Mouse (Mus musculus) lung, postnatal 10 days (tissue): ENCODE results near the gene Ripor2.

Experiments used
- DNase-seq: peaks from one replicate; pipeline ENCODE4 v3.0.0; 2021

Ripor2 gene

DNA sequence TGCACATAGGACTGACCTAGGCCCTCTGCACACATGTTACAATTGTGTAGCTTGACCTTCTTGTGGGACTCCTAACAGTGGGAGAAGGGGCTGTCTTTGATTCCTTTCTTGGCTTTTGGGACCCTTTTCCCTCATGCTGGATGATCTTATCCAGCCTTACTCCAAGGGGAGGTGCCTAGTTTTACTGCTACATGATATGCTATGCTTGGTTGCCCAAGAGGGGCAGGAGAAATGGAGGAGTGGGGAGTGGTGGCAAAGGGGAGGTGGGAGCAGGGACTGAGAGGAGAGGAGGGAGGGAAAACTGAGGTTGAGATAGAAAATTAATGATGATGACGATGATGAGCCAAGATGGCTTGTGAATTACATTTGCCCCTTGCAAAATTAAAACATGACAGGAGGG lies 37.7 kb downstream of the Ripor2 start:
- DNase-seq, result no peak

DNA sequence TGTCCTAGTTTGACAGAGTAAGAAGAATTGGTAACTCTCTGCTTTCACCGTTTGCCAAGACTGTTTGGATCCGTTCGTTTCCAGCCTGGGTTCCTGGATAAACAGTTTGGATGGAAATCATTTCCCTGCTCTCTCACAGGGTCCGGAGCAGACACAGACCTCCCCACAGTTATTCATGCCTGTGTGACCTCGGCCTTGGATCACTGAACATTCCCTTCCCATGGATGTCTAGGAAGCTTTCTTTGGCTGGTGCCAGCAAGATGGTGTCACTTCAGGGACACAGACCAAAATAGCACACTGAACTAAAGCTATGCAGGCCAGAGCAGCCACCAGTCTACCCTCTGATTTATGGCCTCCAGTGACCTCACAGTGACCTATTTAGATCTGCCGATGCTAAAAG lies 38.5 kb downstream of the Ripor2 start:
- DNase-seq, result peak; percentile 77

DNA sequence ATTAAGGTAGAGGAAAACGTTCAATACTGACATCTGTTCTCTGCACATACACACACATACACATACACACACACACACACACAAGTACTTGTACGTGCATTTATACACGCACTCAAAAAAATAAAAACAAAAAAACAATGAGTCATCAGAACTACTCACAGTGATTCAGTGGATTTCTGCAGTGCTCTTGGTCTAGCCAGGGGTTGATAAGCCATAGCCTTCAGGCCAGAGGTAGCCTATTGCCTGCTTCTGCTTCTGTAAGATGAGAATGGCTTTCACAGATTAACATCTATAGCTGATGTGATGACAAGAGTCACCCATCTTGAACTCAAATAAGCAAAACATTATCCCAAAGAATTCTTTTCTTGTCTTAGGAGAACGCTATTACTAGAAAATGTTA lies 41.6 kb downstream of the Ripor2 start:
- no peak for DNase-seq

DNA sequence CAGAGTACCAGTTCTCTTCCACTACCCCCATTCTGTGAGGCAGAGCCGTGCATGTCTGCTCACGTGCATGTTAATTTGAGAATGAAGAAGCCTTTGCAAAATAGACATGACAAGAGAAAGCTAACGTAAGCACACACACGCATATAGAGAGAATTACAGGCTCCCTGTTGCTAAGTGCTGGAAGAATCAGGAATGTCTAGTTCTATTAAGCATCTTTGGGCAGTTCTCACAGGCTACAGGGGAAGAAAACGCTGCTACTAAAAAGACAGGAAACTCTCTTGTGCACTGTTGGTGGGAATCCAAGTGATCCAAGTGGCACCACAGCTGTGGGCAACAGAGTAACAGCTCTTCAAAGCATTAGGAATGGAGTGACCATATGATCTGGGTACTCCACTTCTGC lies 43.1 kb downstream of the Ripor2 start:
- no peak for DNase-seq

GRCm38 (mm10) chr13:24626698-24627436 lies 44.9 kb downstream of the Ripor2 start:
- peak; percentile 62 for DNase-seq

- DNase-seq, result no peak
These were observed 46.2 kb downstream of the Ripor2 start for GRCm38 (mm10) chr13:24628192-24628591.

- no peak for DNase-seq
These were observed 47.2 kb downstream of the Ripor2 start for GRCm38 (mm10) chr13:24629073-24629621.

DNA sequence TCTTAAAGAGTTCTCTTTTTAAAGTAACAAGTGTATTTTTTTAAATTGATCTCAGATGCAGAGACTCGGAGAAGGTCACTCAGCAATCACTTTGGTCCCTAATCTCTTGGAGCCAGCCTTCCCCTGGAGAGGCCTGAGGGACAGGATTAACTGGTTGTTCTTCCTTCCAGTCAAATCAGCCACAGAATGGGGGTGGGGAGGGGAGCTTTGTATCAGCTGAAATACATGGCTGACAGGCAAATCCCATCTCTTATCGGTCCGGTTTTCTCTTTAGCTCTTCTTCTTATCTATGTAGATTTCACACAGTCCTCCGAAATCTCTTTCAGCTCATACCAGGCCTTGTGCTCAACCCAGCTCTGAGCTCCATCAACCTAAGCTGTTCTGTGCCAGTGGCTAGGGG lies 48.4 kb downstream of the Ripor2 start:
- DNase-seq, result no peak

GRCm38 (mm10) chr13:24632988-24633577 lies 51.1 kb downstream of the Ripor2 start:
- no peak for DNase-seq

DNA sequence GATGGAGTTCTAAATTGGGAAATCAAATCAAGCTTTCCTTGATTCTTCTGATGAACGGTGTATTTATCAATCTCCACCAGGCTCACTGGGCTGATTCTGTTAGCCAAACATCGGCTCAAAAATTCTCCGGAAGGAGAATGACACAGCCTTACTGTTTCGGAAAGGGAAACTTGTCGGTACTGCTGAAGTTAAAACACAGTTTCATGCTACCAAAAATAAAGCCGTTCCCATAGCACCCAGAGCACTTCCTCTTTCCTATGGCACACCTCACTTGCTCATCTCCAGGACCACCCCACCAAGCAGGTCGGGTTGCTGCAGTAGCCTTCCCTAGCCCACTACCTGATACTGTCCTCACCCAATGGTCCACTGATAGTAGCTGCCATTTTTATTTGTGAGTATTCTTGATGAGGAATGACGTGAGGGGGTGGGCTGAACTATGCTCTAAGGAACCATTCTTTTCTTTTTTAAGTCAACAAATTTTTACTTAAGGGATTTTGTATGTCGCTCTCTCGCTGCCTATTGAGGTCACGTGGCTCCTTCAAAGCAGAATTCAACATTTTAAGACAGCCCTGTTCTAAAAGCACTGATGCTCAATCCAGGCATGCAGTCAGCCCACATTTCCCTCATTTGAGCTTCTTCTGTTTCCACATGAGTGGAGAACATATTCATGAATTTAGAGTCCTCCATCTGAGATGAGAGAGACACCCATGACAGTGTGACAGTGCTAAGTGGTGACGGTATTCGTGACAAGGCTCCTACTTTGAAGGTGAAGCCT lies 52.5 kb downstream of the Ripor2 start:
- DNase-seq, result no peak

- DNase-seq, result peak; percentile 45
These were observed 56.6 kb downstream of the Ripor2 start for GRCm38 (mm10) chr13:24638371-24639214.

DNA sequence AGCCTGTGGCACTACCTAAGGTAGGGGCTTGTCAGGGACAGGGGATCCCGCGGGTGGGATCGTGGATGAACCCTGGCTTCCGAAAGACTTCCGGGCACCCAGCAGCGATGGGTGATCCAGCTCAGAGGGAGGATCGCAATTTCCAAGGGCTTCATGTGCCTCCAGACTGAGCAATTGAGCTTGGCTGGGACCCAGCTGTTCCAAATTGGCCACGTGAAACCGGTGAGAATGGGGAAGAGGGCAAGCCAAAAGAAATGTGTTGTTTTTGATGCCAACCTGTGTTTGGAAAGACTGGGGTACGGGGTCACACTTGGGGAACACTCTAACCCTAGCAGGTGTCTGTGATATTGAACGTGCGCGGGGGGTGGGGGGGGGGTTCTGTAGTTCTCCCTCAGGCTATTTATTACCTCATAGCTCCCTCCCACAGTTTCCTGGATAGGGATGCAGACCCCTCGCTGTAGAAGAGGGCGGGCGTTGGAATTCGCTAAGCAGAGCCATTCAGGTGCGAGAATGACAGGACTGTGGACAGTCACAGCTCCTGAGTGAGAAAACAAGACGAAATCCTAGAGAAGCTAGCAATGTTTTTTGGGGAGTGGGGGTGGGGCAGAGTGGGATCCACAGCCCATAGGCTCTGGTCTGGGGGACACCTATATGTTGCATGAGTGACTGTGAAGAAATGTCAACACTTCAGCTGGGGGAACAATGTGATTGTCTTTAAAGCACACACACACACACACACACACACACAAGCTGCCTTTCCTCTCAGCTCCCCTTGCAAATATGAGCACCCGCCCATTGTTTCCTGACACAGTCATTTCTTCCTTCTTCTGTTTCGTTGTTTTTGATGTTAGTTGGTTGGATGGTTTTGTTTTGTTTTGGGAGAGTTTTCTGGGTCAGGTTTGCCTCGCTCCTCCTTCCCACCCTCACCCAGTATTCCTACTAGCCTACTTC lies 57.5 kb downstream of the Ripor2 start:
- peak; percentile 45 for DNase-seq

DNA sequence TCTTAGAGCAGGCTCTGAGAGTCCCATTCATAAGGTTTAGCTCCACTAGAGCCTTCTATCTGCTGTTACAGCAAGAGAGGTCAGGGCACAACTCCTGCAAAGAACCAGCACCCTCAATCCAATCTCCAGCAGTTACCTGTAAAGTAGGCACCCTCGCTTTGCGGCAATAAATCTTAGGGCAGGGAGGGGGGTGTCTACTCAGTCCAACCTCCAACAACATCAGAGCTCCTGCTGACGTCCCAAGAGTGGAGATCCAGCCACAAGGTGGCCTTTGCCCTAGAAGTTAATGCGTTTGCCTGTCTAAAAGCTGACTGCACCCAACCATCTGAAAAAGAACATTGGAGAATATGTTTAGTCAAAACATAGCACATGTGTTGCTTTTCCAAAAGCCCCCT lies 58.2 kb downstream of the Ripor2 start:
- peak; percentile 41 for DNase-seq

- DNase-seq, result no peak
These were observed 58.9 kb downstream of the Ripor2 start for GRCm38 (mm10) chr13:24640836-24641385.

DNA sequence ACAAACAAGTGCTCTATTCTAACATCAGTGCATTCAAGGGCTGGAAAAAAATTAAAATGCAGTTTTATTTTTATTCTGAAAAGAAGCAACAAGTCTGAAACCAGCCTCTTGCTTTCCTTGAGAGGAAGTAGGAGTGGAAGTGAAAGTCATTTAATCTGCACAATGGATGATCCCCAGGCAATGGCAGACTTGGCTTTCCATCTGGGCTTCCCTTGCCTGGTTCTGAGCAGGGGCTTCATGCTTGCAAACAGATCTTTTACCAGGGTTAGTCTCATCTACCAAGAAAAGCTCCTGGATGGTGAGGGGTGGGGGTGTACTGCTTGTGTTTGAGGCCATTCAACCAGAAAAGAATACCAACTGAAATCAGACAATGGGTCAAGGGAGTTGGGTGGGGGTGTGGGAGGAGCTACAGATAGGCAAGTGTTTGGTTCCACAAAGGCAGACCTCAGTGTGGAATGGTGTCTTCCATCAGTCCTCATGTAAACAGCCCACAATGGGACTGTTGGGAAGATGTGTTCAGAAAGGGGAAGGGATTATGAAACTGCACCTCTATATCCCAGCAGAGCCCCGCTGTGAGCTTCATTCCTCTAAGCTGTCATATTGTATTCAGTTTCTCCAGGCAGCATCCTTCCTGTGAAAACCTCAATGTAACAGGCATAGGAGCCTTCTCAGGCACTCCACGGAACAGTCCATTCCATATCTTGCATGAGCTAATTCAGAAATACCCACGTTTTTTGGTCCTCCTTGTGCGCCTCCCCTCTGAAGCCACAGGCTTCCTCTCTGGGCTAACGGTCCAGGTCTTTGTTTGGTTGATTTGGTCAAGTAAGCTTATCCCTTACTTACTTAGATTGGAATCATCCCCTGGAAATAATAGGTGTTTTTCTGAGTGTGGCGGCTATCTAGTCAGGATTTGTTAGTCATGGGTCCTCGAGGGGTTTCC lies 59.8 kb downstream of the Ripor2 start:
- no peak for DNase-seq

DNA sequence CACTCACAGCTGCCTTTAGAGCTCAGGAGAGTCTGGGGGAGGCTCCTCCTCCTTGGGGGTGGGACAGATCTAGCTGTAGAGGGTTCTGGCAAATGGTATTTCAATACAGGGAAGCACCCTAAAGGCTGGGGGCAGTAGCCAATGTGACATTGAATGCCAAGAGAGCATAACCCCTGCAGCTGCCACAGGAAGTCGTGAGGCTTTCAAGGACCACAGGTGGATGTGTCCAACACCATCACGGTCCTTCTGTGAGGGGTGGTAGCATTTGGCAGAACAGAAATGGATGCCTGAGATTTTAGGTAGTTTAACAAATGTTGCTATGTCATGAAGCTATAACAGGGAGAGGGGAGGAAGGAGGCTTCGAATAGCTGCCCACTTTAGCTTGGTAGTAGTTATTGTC lies 63.2 kb downstream of the Ripor2 start:
- DNase-seq, result no peak

- DNase-seq, result no peak
These were observed 64.3 kb downstream of the Ripor2 start for GRCm38 (mm10) chr13:24646324-24646723.

DNA sequence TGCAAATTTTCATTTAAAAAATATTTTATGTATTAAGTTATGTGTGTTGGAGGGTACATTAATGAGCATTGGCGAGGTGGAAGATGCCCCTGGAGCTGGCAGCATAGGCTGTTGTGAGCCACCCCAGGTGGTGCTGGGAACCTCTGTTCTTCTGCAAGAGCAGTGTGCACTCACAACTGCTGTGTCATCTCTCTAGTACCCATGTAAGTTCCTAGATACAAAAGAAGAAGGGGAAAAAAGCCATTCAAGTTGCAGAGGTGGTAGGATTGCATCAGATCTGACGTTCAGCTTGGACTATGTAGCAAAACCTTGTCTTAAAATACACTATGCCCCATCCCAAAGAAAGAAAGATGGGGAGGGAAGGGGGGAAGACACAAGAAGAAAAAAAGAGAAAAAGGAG lies 65.5 kb downstream of the Ripor2 start:
- DNase-seq, result no peak

- DNase-seq, result no peak
These were observed 66.0 kb downstream of the Ripor2 start for GRCm38 (mm10) chr13:24648027-24648426.

GRCm38 (mm10) chr13:24648668-24649067 lies 66.7 kb downstream of the Ripor2 start:
- DNase-seq, result no peak
